Mouse (Mus musculus): ENCODE results near the gene Rtcb. TPM values are rescaled to one million over a fixed set of nuclear protein-coding genes. Genes with fewer than 3 reads are reported as not detected.
A peak's percentile ranks its signal among the peaks of the same experiment; 100 is the strongest.

The Rtcb gene
- total RNA-seq (2021) = 10 to 100 TPM; 90.7 to 95.1 TPM

- peak; percentile 99 for DNase-seq
These were observed at the start of gene Rtcb for GRCm38 (mm10) chr10:85957464-85957950. Rtcb (minus strand) TSS chr10:85957823.

GRCm38 (mm10) chr10:86006455-86006854 is 48.8 kb upstream of the Rtcb start:
- DNase-seq = no peak

- DNase-seq = no peak
These were observed 42.8 kb upstream of the Rtcb start for GRCm38 (mm10) chr10:86000447-86000846.

GRCm38 (mm10) chr10:85994543-85995104 is 37.0 kb upstream of the Rtcb start:
- no peak for DNase-seq

- DNase-seq = no peak
These were observed 36.2 kb upstream of the Rtcb start for GRCm38 (mm10) chr10:85993836-85994235.

- DNase-seq = no peak
These were observed 34.8 kb upstream of the Rtcb start for GRCm38 (mm10) chr10:85992412-85992811.

- DNase-seq = no peak
These were observed 31.9 kb upstream of the Rtcb start for GRCm38 (mm10) chr10:85989412-85990115.

- DNase-seq = no peak
These were observed 15.3 kb upstream of the Rtcb start for GRCm38 (mm10) chr10:85972915-85973314.

- no peak for DNase-seq
These were observed 14.2 kb upstream of the Rtcb start for GRCm38 (mm10) chr10:85971826-85972225.

GRCm38 (mm10) chr10:85969894-85970620 is 12.4 kb upstream of the Rtcb start:
- DNase-seq = no peak

- no peak for DNase-seq
These were observed 11.1 kb upstream of the Rtcb start for GRCm38 (mm10) chr10:85968731-85969130.

GRCm38 (mm10) chr10:85968157-85968634 is 10.6 kb upstream of the Rtcb start:
- DNase-seq = peak; percentile 86

- no peak for DNase-seq
These were observed 10.0 kb upstream of the Rtcb start for GRCm38 (mm10) chr10:85967411-85968156.

GRCm38 (mm10) chr10:85966476-85966875 is 8.9 kb upstream of the Rtcb start:
- DNase-seq = no peak

- DNase-seq = no peak
These were observed 6.7 kb upstream of the Rtcb start for GRCm38 (mm10) chr10:85964316-85964715.

- peak; percentile 34 for DNase-seq
These were observed 5.3 kb upstream of the Rtcb start for GRCm38 (mm10) chr10:85962897-85963296.

GRCm38 (mm10) chr10:85956871-85957419 is 678 bp downstream of the Rtcb start:
- DNase-seq = no peak

- no peak for DNase-seq
These were observed 3.2 kb downstream of the Rtcb start for GRCm38 (mm10) chr10:85954429-85954828.

GRCm38 (mm10) chr10:85953401-85953800 is 4.2 kb downstream of the Rtcb start:
- DNase-seq = peak; percentile 21

- no peak for DNase-seq
These were observed 5.7 kb downstream of the Rtcb start for GRCm38 (mm10) chr10:85951765-85952443.

- no peak for DNase-seq
These were observed 9.0 kb downstream of the Rtcb start for GRCm38 (mm10) chr10:85948483-85949196.
